Mouse (Mus musculus): Measurements from ENCODE around the gene Gm42906. TPM values are rescaled to one million over a fixed set of nuclear protein-coding genes. Genes with fewer than 3 reads are reported as not detected.

The Gm42906 gene
- total and polyA plus RNA-seq, 2 experiments from 2014 or later: not detected

DNA sequence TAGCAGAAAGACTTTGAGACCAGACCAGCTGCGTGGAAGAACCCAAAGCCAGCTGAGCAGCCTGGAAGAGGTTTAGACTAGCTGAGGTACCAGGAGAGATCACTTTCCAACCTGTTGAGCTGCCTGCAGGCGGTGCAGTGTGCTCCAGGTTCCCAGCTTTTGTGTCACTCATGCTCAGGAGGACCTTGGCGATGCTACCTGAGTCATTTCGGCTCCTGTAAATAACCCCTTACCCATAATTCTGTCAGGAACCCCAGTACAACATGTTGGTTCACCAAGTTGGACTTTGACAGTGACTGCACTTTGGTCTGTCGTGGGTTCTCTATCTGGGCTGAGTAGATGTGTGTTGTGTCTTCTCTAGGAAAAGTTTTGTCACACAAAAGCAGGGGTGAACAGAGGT, 409.5 kb downstream of the Gm42906 start:
- ATAC-seq (no peak), DNase-seq (ENCODE audit: low spot score) (no peak)
- no peak overlapping the region for H3K4me3 ChIP-seq (ENCODE audit: low read length)
- H3K36me3 ChIP-seq (ENCODE audit: insufficient read depth, low read length): no peaks in the 10 kb centered on the region
- no peaks in the 10 kb centered on the region for H3K9me3 ChIP-seq (ENCODE audit: low read length)
- no peak overlapping the region for H3K9ac ChIP-seq (replicated peaks; ENCODE audit: low read length)
- TF ChIP-seq CTCF (IDR thresholded peaks at IDR 0.05; ENCODE audit: low read depth): no peak
- H3K27me3 ChIP-seq (ENCODE audit: insufficient read depth, low read length): no peaks in the 10 kb centered on the region
- H3K4me1 ChIP-seq (ENCODE audit: insufficient read depth, low read length): peaks cover 5% of the 10 kb centered on the region
- H3K27ac ChIP-seq: no peak overlapping the region
- no peak overlapping the region for H3K4me2 ChIP-seq (ENCODE audit: low read depth, low read length)
- 79% methylated on average over 5 of the region's 5 CpGs for WGBS

Other genes with a start within 250 kb of the Gm42906 start
- gene Stard13, start 194.3 kb downstream of the Gm42906 start, total RNA-seq (2014; rRNA removed): 7.6 and 14.7 TPM in 2 replicates
- 2.8 and 4.3 TPM in 2 replicates for gene Stard13, start 194.3 kb downstream of the Gm42906 start, polyA plus RNA-seq (2015; fragmentation: Nextera tagmentation; extraction: Ambion mirVana)
- gene Vmn2r18, start 177.9 kb upstream of the Gm42906 start, total RNA-seq (2014; rRNA removed): not detected in 2 replicates
- gene Vmn2r18, start 177.9 kb upstream of the Gm42906 start, polyA plus RNA-seq (2015; fragmentation: Nextera tagmentation; extraction: Ambion mirVana): 0.06 TPM in 1 of 2 replicates, not detected in the other
- gene Rfc3, start 223.1 kb upstream of the Gm42906 start, total RNA-seq (2014; rRNA removed): 25.8 and 38.5 TPM in 2 replicates
- gene Rfc3, start 223.1 kb upstream of the Gm42906 start, polyA plus RNA-seq (2015; fragmentation: Nextera tagmentation; extraction: Ambion mirVana): 63.4 and 63.9 TPM in 2 replicates